Mouse (Mus musculus): Measurements from ENCODE around the gene Akap17b.

DNA sequence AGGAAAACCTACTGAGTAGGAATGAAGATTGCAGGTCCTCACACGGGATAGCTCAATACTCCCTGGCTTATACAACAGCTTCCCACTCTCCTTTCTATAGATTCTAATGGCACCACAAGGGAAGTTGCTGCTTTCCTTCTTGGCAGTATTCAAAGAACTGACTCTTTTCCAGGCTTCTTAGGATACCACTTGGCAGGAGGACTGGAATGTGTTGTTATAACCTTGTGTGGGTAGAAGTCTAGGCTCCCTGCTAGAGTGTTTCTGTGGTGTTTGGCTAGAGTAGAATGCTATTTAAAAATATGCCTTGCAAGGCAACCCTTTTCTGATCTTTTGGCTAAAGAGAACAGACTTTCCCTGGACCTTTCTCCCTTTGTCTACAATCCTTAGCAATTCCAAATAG, 31.6 kb upstream of the Akap17b start:
- no peak for TF ChIP-seq MAFK (IDR thresholded peaks at IDR 0.05; ENCODE audit: insufficient read depth, low read depth, low read length)
- TF ChIP-seq CHD2 (IDR thresholded peaks at IDR 0.05; ENCODE audit: low read depth, low read length): no peak
- TF ChIP-seq ZC3H11A (IDR thresholded peaks at IDR 0.05; ENCODE audit: borderline replicate concordance, low read depth, low read length): no peak
- TF ChIP-seq HCFC1 (IDR thresholded peaks at IDR 0.05; ENCODE audit: borderline replicate concordance, insufficient read depth, low read length): no peak
- no peak for TF ChIP-seq ZNF384 (IDR thresholded peaks at IDR 0.05; ENCODE audit: low read depth, low read length)
